Mouse (Mus musculus): ENCODE measurements at regions not wholly inside any gene's neighbourhood (a gene's known extent, or its start where the extent isn't known, plus 50 kb on each side); places are given as distances from the start of the nearest gene placed in this dataset.

DNA sequence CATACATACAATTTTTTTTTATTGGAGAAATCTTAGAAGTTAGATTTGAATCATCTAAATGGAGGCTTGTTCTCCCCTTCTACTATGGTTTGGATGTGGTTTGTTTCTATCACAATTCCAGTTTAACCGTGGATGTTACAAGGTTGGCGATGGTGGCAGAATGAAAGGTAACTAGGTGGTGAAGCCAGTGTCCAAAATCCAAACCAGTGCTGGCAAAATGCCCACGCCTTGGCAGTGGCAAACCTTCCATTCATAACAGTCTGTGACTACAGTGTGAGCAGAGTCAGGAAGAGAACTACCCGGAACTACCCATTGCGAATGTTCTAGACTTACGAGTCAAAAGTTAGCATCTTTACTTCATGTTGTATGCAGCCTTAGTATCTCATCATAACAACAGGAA, 163.6 kb upstream of the Ccdc122 start:
- ATAC-seq = no peak
- H3K9ac ChIP-seq = no peak overlapping the region
- 94% methylated on average over 6 of the region's 6 CpGs for WGBS

DNA sequence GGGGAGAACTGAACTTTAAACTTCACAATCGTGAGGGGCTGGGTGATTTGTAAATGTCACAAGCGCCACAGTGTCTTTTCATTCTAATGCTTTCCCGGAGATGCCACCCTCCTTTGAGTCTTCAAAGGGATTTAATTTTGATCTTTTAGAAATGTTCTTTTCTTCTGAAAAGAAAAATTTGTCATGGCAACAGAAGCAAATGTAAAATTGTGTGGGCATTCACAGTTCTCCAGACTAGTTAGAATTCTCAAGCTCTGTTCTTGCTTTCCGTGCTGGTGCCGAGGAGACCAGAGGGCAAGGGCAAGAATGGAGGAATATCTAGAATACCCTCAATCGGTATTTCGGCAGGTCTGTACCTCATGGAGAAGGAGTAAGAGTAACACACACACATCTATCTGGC, 164.1 kb upstream of the Ccdc122 start:
- Histone ChIP-seq H3K27me3 (ENCODE audit: insufficient read depth, low read length) (no peaks in the 10 kb centered on the region), H3K4me3 (ENCODE audit: low read depth, low read length) (no peak overlapping the region), H3K4me2 (ENCODE audit: low read depth) (no peak overlapping the region), H3K36me3 (ENCODE audit: insufficient read depth) (no peaks in the 10 kb centered on the region), H3K9me3 (ENCODE audit: low read length) (no peaks in the 10 kb centered on the region), H3K27ac (ENCODE audit: low read depth, low read length) (no peak overlapping the region), H3K9ac (no peak overlapping the region), H3K4me1 (ENCODE audit: insufficient read depth) (no peaks in the 10 kb centered on the region; the same call in 1 of the 2 replicates)
- DNase-seq (no peak), ATAC-seq (no peak)
- no peak for TF ChIP-seq CTCF (IDR thresholded peaks at IDR 0.05; ENCODE audit: low read depth)
- 82% methylated on average over 7 of the region's 7 CpGs for WGBS

More for the DNA sequence above, 163.6 kb upstream of the Ccdc122 start:
- no peak for DNase-seq
- no peak for TF ChIP-seq CTCF (IDR thresholded peaks at IDR 0.05; ENCODE audit: low read depth)
- no peak overlapping the region for H3K27ac ChIP-seq (ENCODE audit: low read depth, low read length)
- no peak overlapping the region for H3K4me3 ChIP-seq (ENCODE audit: low read depth, low read length)
- no peaks in the 10 kb centered on the region for H3K9me3 ChIP-seq (ENCODE audit: low read length)
- H3K27me3 ChIP-seq (ENCODE audit: insufficient read depth, low read length) = no peaks in the 10 kb centered on the region
- no peaks in the 10 kb centered on the region for H3K36me3 ChIP-seq (ENCODE audit: insufficient read depth)
- no peak overlapping the region for H3K4me2 ChIP-seq (ENCODE audit: low read depth)
- no peaks in the 10 kb centered on the region; the same call in 1 of the 2 replicates for H3K4me1 ChIP-seq (ENCODE audit: insufficient read depth)

DNA sequence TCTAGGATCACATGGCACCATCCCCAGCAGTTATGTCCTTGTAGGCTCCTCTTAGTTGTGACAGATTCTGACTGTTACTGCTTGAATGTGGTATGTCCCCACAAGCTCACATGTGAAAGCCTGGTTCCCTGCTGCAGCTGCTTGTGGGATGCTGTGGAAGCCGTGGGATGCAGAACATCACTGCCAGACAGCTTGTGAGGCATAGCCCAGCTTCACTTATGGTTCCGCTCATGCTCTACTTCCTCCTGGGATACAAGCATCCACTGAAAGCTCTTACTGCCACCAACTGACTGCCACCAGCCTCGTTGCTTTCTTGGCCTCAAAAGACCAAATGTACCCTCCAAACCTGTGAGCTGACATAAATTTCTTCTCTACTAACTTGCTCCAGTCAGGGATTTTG, 167.7 kb upstream of the Ccdc122 start:
- Histone ChIP-seq H3K4me1 (ENCODE audit: insufficient read depth) (no peaks in the 10 kb centered on the region), H3K27me3 (ENCODE audit: insufficient read depth, low read length) (no peaks in the 10 kb centered on the region), H3K4me3 (ENCODE audit: low read depth, low read length) (no peak overlapping the region), H3K9ac (no peak overlapping the region), H3K4me2 (ENCODE audit: low read depth) (no peak overlapping the region), H3K36me3 (ENCODE audit: insufficient read depth) (no peaks in the 10 kb centered on the region), H3K27ac (ENCODE audit: low read depth, low read length) (no peak overlapping the region), H3K9me3 (ENCODE audit: low read length) (no peaks in the 10 kb centered on the region)
- no peak for DNase-seq
- no peak for TF ChIP-seq CTCF (IDR thresholded peaks at IDR 0.05; ENCODE audit: low read depth)
- ATAC-seq = no peak
- WGBS = 90% methylated on average over 3 of the region's 3 CpGs

DNA sequence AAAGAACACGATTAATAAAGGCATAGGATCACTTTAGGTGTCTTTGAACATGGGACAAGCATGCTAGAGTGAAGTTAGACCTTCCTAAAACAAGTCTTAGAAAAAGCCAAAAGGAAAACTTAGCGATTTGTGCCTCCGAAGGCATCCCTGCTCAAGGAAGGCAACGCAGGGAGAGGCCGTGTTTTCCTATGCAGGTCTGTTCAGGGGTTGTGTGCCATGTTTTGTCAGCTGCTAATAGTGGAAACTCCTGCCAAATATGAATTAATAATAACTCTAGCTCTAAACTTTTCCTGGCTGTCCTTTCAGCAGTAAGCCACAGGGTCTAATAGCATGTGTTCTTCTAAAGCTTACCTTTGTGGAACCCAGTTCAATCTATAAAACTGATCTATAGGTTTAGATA, 168.4 kb upstream of the Ccdc122 start:
- no peaks in the 10 kb centered on the region for H3K27me3 ChIP-seq (ENCODE audit: insufficient read depth, low read length)
- WGBS = 90% methylated on average over 5 of the region's 5 CpGs
- H3K9me3 ChIP-seq (ENCODE audit: low read length) = no peaks in the 10 kb centered on the region
- no peak overlapping the region for H3K27ac ChIP-seq (ENCODE audit: low read depth, low read length)
- ATAC-seq (no peak), DNase-seq (no peak)
- H3K4me1 ChIP-seq (ENCODE audit: insufficient read depth) = no peaks in the 10 kb centered on the region
- no peak overlapping the region for H3K4me2 ChIP-seq (ENCODE audit: low read depth)
- no peak for TF ChIP-seq CTCF (IDR thresholded peaks at IDR 0.05; ENCODE audit: low read depth)
- H3K4me3 ChIP-seq (ENCODE audit: low read depth, low read length) = no peak overlapping the region
- no peak overlapping the region for H3K9ac ChIP-seq
- H3K36me3 ChIP-seq (ENCODE audit: insufficient read depth) = no peaks in the 10 kb centered on the region

DNA sequence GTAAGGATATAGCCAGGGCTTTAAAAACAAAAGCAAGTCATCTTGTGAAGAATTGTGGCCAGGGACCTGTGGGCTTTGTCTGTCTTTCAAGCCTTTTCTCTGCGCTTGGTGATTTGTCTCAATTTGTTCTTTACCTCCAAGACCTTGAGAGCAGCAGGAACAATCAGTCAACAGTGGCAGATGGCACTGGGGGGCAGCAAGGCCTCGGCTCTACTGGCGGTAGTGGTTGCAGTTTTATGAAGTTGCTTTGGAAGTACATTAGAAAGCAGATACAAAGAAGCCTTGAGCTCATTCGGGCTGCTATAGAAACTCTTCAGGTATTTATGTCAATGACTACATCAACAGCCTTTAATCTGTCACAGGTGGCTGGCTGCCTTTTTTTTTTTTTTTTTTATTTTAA, 171.9 kb upstream of the Ccdc122 start:
- H3K27me3 ChIP-seq (ENCODE audit: insufficient read depth, low read length) = no peaks in the 10 kb centered on the region
- no peaks in the 10 kb centered on the region for H3K4me1 ChIP-seq (ENCODE audit: insufficient read depth)
- TF ChIP-seq CTCF (IDR thresholded peaks at IDR 0.05; ENCODE audit: low read depth) = no peak
- no peak overlapping the region for H3K27ac ChIP-seq (ENCODE audit: low read depth, low read length)
- 42% methylated on average over 4 of the region's 4 CpGs for WGBS
- no peak for ATAC-seq
- H3K9ac ChIP-seq = no peak overlapping the region
- H3K4me3 ChIP-seq (ENCODE audit: low read depth, low read length) = no peak overlapping the region
- DNase-seq = no peak
- H3K4me2 ChIP-seq (ENCODE audit: low read depth) = no peak overlapping the region
- no peaks in the 10 kb centered on the region for H3K36me3 ChIP-seq (ENCODE audit: insufficient read depth)
- no peaks in the 10 kb centered on the region for H3K9me3 ChIP-seq (ENCODE audit: low read length)

DNA sequence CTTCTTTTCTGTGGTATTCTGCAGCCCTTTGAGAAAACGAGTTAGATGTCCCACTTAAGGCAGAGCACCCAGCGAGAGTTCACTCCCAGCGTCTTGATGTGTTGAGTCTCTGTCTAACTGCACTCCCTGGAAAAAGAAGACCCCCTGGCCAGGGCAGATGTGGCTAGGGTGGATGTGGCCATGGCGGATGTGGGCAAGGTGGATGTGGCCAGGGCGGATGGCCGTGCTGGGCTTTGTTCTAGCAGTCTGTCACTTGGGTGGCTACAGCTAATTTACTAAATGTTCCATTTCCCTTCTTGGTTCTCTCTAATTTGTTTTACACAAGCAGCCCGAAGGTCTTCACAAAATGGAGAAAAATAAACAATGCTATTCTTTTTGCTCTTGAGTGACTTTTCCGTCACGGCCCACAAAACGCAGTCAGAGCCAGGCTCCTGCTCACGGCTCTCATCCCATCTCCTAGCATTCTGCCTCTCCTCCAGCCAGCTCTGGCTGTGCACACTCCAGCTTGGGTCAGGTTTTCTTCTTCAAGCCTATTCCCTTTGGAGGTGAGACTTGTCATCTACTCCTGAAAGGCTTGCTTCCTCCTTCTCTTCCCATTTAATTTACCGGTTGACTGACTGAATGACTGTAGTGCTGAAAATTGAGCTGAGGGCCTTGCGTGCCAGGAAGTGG, 173.4 kb upstream of the Ccdc122 start:
- ATAC-seq (no peak), DNase-seq (no peak)
- no peaks in the 10 kb centered on the region for H3K4me1 ChIP-seq (ENCODE audit: insufficient read depth)
- no peak overlapping the region for H3K27ac ChIP-seq (ENCODE audit: low read depth, low read length)
- H3K36me3 ChIP-seq (ENCODE audit: insufficient read depth) = no peaks in the 10 kb centered on the region
- no peak for TF ChIP-seq CTCF (IDR thresholded peaks at IDR 0.05; ENCODE audit: low read depth)
- WGBS = 85% methylated on average over 13 of the region's 13 CpGs
- H3K27me3 ChIP-seq (ENCODE audit: insufficient read depth, low read length) = no peaks in the 10 kb centered on the region
- no peak overlapping the region for H3K4me2 ChIP-seq (ENCODE audit: low read depth)
- no peak overlapping the region for H3K9ac ChIP-seq
- no peak overlapping the region for H3K4me3 ChIP-seq (ENCODE audit: low read depth, low read length)
- H3K9me3 ChIP-seq (ENCODE audit: low read length) = no peaks in the 10 kb centered on the region

DNA sequence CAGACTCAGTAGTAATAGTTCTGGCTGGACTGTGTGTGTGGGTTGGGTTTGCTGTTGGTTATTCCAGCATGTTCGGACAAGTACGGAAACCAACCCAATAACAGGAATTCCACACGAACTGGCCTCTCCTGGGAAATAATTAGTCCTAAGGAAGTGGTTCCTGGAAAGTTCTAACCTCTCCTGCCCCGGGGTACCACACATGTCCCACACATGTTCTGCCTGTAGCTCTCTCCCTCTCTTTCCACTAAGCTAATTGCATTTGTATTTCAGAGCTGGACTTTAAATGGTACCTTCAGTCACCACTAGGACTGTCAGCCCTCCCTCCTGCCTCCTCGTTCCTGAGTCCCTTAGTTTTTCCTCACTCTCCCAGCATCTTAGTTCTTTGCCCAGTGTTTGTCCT, 178.2 kb upstream of the Ccdc122 start:
- no peak overlapping the region for H3K27ac ChIP-seq (ENCODE audit: low read depth, low read length)
- H3K27me3 ChIP-seq (ENCODE audit: insufficient read depth, low read length) = no peaks in the 10 kb centered on the region
- H3K9me3 ChIP-seq (ENCODE audit: low read length) = no peaks in the 10 kb centered on the region
- 78% methylated on average over 5 of the region's 5 CpGs for WGBS
- H3K4me3 ChIP-seq (ENCODE audit: low read depth, low read length) = no peak overlapping the region
- ATAC-seq (no peak), DNase-seq (no peak)
- H3K4me2 ChIP-seq (ENCODE audit: low read depth) = no peak overlapping the region
- no peak overlapping the region for H3K9ac ChIP-seq
- TF ChIP-seq CTCF (IDR thresholded peaks at IDR 0.05; ENCODE audit: low read depth) = no peak
- H3K4me1 ChIP-seq (ENCODE audit: insufficient read depth) = no peaks in the 10 kb centered on the region
- no peaks in the 10 kb centered on the region for H3K36me3 ChIP-seq (ENCODE audit: insufficient read depth)

Data from forebrain, postnatal 0 days (tissue).